Mouse (Mus musculus) heart, embryonic 15.5 days (tissue): ENCODE data around the gene Prg3. TPM values are rescaled to one million over a fixed set of nuclear protein-coding genes. Genes with fewer than 3 reads are reported as not detected.

Source experiments
- ATAC-seq: fragments of 200-750 bp; cut with Nextera tagmentation; replicated peaks from 2 replicates; pipeline ENCODE4 v1.8.0; 2017; ENCODE audit warnings: low read depth, moderate TSS enrichment; ENCODE audit not compliant: insufficient number of reproducible peaks, insufficient read depth, low FRiP score
- H3K27ac ChIP-seq: fragments of 300-500 bp; sonication (generic); 2 replicates; pipeline ENCODE4 v1.5.1; 2015; ENCODE audit warnings: mild to moderate bottlenecking, inconsistent platforms
- H3K27me3 ChIP-seq: fragments of 300-500 bp; sonication (generic); 2 replicates; pipeline ENCODE4 v1.6.1; 2015; ENCODE audit warnings: inconsistent platforms
- H3K36me3 ChIP-seq: fragments of 300-500 bp; sonication (generic); 2 replicates; pipeline ENCODE4 v1.6.1; 2015; ENCODE audit warnings: mild to moderate bottlenecking, inconsistent platforms
- H3K4me1 ChIP-seq: fragments of 300-500 bp; sonication (generic); replicated peaks from 2 replicates; pipeline ENCODE4 v1.6.1; 2015; ENCODE audit warnings: inconsistent platforms
- H3K4me2 ChIP-seq: fragments of 300-500 bp; sonication (generic); 2 replicates; pipeline ENCODE4 v1.6.1; 2015; ENCODE audit warnings: inconsistent platforms, mild to moderate bottlenecking, moderate library complexity
- H3K4me3 ChIP-seq: fragments of 300-500 bp; sonication (generic); 2 replicates; pipeline ENCODE4 v1.5.1; 2015; ENCODE audit warnings: mild to moderate bottlenecking, inconsistent platforms
- H3K9ac ChIP-seq: fragments of 300-500 bp; sonication (generic); 2 replicates; pipeline ENCODE4 v1.6.1; 2015; ENCODE audit warnings: mild to moderate bottlenecking, inconsistent platforms
- H3K9me3 ChIP-seq: fragments of 300-500 bp; sonication (generic); replicated peaks from 2 replicates; pipeline ENCODE4 v1.6.1; 2016; ENCODE audit warnings: inconsistent platforms
- WGBS: fragments of 180-500 bp; shearing (Covaris S2); methylation state at CpG from one replicate; pipeline ENCODE4 v1.1.7; 2015; ENCODE audit warnings: mixed read lengths; 5-methylcytosine and 5-hydroxymethylcytosine counted together
- polyA plus RNA-seq: library from polyadenylated mRNA; unstranded; fragments of >200 nt; fragmentation: Nextera tagmentation; extraction: Ambion mirVana; gene quantifications from 2 replicates; pipeline ENCODE4 v1.2.1, GENCODE M21; 2015

Gene Prg3
- polyA plus RNA-seq = not detected in 2 replicates

DNA sequence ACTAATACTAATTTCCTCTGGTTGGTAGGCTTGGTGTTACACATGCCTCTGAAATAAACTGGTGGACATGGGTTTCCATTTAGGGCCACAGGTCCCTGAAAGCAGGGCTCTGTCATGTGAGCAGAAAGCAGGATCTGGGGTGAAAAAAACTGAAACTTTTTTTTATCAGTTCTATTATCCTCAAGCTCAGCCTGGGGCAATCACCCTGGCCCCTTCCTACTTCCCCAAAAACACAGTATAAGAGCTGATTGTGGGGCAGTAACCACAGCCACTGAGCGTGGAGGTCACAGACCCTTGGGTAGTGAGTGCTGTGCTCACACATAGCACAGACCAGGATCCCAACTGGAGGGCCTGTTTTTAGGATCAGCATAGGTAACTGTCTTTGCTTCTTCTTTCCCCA, at the start of gene Prg3:
Gene Prg3, plus strand, starts transcription at position 286 of the 400 bp plus-strand sequence.
- no peak within 1 kb of the TSS for H3K4me3 ChIP-seq
- ATAC-seq = no peak
- WGBS = 70% methylated on average over 1 of the region's 1 CpGs

DNA sequence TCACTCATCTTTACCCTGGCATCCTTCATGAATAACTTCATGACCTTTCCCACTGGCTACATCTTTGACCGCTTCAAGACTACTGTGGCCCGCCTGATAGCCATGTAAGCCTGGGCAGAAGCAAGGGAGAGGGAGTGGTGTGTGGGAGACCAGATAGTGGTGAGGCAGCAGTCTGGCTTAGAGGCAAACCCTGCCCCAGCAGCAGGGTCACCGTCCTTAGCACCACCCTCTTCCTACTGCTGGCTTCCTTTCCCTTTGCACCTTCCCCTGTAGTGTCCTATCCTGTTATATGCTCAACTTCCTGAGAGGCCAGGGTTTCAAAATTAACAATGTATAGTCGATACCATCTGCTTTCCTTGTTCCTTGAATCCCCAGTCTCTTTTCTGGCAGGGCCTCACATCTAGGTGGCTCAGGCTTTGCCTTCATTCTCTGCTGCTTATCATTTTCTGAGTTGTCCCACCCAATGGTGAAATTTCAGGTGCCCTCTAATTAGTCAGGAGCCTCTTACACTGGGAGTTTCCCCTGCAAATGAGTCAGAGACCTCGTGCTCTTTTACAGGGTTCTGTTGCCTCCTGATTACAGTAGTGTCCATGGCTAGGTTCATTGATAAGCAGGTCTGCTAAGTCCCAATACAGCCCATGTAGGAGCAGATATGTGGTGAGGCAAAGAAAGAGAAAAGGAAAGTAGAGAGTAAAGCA, 49.6 kb upstream of the Prg3 start:
- no peak for ATAC-seq
- Histone ChIP-seq H3K27me3 (no peaks in the 10 kb centered on the region), H3K27ac (peak overlapping the region; percentile 83), H3K4me3 (peak overlapping the region; percentile 60), H3K4me2 (peak overlapping the region; percentile 73), H3K36me3 (no peaks in the 10 kb centered on the region), H3K9ac (peak overlapping the region; percentile 70; the same call in 1 of the 2 replicates), H3K4me1 (peaks cover 18% of the 10 kb centered on the region), H3K9me3 (no peaks in the 10 kb centered on the region)
- 43% methylated on average over 5 of the region's 5 CpGs for WGBS

More for the DNA sequence above, at the start of gene Prg3:
- H3K27ac ChIP-seq = no peak within 1 kb of the TSS
- H3K9me3 ChIP-seq = no peaks in the 10 kb centered on the region
- H3K4me2 ChIP-seq = no peak within 1 kb of the TSS
- H3K9ac ChIP-seq = no peak within 1 kb of the TSS
- no peaks in the 10 kb centered on the region for H3K4me1 ChIP-seq
- no peaks in the 10 kb centered on the region for H3K27me3 ChIP-seq
- H3K36me3 ChIP-seq = no peaks in the 10 kb centered on the region

DNA sequence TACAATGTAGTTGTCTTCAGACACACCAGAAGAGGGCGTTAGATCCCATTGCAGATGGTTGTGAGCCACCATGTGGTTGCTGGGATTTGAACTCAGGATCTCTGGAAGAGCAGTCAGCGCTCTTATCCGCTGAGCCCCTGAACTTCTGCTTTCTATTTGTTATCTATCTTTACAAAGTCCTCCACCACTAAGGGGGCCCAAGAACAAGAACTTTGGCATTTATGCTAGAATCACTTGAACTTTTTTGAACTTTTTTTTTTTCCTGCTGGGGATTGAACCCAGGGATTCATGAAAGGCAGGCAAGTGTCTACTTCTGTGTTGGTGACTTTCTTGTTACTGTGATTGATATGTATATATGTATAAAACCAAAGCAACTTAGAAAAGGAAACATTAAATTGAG, 48.7 kb upstream of the Prg3 start:
- WGBS = 84% methylated on average over 3 of the region's 3 CpGs
- Histone ChIP-seq H3K4me2 (no peak overlapping the region), H3K4me3 (no peak overlapping the region)

DNA sequence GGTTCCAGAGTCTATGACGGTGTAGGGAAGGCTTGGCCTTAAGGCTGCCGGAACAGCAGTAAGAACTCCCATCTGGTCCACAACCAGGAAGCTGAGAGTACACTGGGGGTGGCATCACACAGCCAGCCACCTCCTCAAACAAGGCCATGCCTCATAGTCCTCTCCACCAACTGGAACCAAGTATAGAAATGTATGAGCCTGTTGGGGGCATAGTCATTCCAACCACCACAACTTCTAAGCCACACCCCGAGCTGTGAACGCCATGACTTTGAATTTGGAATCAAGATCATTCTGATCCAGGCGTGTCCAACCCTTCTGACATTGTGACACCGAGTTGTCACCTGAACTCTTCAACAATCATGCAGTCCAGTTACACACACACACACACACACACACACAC, 48.3 kb upstream of the Prg3 start:
- WGBS = 93% methylated on average over 6 of the region's 6 CpGs
- ATAC-seq = no peak
- Histone ChIP-seq H3K36me3 (no peaks in the 10 kb centered on the region), H3K4me1 (peaks cover 18% of the 10 kb centered on the region), H3K27ac (no peak overlapping the region), H3K9ac (no peak overlapping the region), H3K4me2 (no peak overlapping the region), H3K4me3 (no peak overlapping the region), H3K27me3 (no peaks in the 10 kb centered on the region), H3K9me3 (no peaks in the 10 kb centered on the region)

More for the DNA sequence above, 48.7 kb upstream of the Prg3 start:
- H3K27me3 ChIP-seq = no peaks in the 10 kb centered on the region
- H3K9me3 ChIP-seq = no peaks in the 10 kb centered on the region
- H3K4me1 ChIP-seq = peaks cover 18% of the 10 kb centered on the region
- no peaks in the 10 kb centered on the region for H3K36me3 ChIP-seq
- no peak for ATAC-seq
- no peak overlapping the region for H3K27ac ChIP-seq
- no peak overlapping the region for H3K9ac ChIP-seq

DNA sequence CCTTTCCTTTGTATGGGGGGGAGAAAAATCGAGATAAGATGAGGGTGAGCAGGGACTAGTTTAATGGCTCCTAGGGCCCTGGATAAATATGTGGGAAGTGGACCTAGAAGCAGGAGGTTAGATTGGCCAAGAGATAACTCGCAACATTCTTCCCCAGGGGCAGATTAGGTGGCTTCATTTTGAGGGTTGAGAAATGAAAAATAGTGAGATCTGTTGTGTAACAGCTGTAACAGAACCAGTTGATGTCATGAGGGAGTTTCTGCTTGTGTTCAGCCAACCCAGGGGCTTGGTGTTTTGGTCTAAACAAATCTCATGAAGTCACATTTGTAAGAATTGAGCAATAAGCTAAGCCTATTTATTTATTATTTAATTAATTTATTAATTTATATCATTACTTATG, 46.7 kb upstream of the Prg3 start:
- no peak overlapping the region for H3K9ac ChIP-seq
- no peaks in the 10 kb centered on the region for H3K27me3 ChIP-seq
- H3K4me3 ChIP-seq = no peak overlapping the region
- H3K9me3 ChIP-seq = no peaks in the 10 kb centered on the region
- H3K4me1 ChIP-seq = peaks cover 18% of the 10 kb centered on the region
- H3K4me2 ChIP-seq = no peak overlapping the region
- peaks cover 3% of the 10 kb centered on the region; the same call in 1 of the 2 replicates for H3K36me3 ChIP-seq
- ATAC-seq = no peak
- 56% methylated on average over 2 of the region's 2 CpGs for WGBS
- no peak overlapping the region for H3K27ac ChIP-seq

DNA sequence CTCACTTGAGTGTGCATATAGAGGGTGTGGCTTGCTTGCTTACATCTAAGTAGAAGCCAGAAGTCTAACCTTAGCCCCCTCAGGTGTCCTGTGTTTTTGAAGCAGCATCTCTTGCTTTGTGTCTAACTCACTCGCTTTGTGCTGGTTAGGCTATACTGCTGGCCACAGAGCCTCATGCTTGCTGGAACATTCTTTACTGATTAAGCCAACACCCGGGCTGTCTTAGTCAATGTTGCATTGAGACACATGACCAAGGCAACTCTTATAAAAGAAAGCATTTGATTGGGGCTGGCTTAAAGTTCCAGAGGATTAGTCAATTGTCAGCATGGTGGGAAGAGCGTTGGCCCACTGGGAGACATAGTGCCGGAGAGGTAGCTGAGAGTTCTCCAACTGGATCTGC, 46.2 kb upstream of the Prg3 start:
- Histone ChIP-seq H3K27me3 (no peaks in the 10 kb centered on the region), H3K27ac (no peak overlapping the region), H3K9ac (no peak overlapping the region), H3K4me3 (no peak overlapping the region), H3K9me3 (no peaks in the 10 kb centered on the region), H3K4me2 (no peak overlapping the region), H3K36me3 (peaks cover 6% of the 10 kb centered on the region; the same call in 1 of the 2 replicates), H3K4me1 (peaks cover 18% of the 10 kb centered on the region)
- 85% methylated on average over 4 of the region's 4 CpGs for WGBS
- ATAC-seq = no peak

DNA sequence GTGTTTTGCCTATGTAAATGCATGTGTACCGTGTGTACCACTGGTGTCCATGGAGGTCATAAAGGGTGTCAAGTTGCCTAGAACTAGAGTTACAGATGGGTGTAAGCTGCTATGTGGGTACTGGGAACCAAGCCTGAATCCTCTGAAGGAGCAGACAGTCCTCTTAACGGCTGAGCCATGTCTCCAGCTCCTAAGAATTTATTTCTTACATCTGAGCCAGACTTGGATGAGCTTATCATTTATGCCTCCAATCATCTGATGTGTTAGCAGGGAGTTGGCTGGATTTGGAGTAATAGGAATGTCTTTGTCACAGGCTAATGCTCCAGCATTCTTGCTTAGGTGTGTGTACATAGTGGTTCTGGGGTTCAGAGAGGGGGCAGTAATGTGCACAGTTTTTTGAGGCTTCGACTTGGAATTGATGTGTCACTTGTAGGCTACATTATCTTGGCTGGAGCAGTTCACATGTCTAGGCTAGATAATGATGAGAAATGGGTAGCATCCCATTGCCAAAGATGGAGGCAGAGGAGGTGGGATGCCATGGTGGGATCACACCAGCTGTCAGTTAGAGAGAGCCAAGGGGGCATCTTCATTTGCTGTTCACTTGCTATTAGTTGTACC, 40.8 kb upstream of the Prg3 start:
- no peak overlapping the region for H3K4me3 ChIP-seq
- H3K27me3 ChIP-seq = no peaks in the 10 kb centered on the region
- H3K4me1 ChIP-seq = no peaks in the 10 kb centered on the region
- H3K9me3 ChIP-seq = no peaks in the 10 kb centered on the region
- 75% methylated on average over 3 of the region's 3 CpGs for WGBS
- H3K36me3 ChIP-seq = peaks cover 36% of the 10 kb centered on the region
- no peak for ATAC-seq
- H3K27ac ChIP-seq = no peak overlapping the region
- H3K4me2 ChIP-seq = no peak overlapping the region
- H3K9ac ChIP-seq = no peak overlapping the region

DNA sequence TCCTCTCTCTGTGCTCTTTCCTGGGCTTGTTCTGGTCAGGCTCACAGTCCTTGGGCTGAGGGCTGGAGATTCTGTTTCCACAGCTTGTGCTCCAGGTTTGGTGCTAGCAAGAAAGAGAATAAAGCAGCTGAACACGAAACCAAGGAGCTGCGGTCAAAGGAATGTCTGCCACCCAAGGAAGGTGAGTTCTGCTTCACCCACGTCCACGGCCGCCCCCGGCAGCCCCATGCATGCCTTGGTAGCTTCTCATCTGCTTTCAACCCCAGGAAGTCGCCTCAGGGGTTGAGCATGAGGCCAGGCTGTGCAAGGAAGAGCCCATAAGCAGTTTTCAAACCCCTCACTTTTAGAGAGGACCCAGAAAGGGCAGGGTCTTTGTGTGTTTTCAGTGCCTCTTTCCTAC, 39.8 kb upstream of the Prg3 start:
- Histone ChIP-seq H3K4me1 (no peaks in the 10 kb centered on the region), H3K4me3 (no peak overlapping the region), H3K9ac (no peak overlapping the region), H3K27me3 (no peaks in the 10 kb centered on the region), H3K9me3 (no peaks in the 10 kb centered on the region), H3K27ac (no peak overlapping the region), H3K4me2 (no peak overlapping the region), H3K36me3 (peaks cover 36% of the 10 kb centered on the region)
- WGBS = 92% methylated on average over 7 of the region's 7 CpGs
- ATAC-seq = no peak

DNA sequence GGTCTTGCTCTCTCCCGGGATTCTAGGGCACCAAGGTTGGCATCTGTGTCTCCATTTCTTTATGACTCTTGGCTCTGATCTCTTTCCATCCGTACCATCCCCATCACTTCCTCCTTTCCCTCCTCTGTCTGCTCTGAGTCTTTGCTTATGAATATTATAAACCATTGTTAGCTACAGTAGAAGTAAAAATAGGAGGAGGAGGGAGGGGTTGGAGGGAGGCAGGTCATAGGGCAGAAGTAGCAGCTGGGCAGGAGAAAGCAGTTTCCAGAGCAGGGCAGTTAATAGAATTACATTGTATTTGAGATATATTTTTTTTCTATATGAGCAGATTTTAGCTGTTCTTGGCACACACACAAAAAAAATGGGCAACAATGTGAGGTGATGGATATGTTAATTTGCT, 39.3 kb upstream of the Prg3 start:
- ATAC-seq = no peak
- H3K4me3 ChIP-seq = no peak overlapping the region

DNA sequence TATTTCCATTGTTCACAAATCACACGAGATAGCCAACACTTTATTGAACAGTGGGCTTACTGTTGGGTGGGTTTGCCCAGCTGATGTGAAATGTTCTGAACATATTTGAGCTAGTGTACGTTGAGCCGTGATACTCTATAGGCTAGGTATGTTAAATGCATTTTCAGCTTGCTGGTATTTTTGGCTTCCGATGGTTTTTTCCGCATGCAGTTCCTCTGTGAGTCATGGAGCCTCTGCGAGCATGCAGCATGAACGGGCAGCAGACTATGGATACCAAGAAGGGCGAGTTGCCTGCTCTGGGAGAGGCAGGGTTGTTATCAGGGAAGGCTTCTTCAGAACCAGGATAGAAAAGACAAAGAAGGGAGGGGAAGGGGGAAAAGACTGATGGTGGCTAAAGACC, 37.0 kb upstream of the Prg3 start:
- Histone ChIP-seq H3K4me3 (no peak overlapping the region), H3K36me3 (peaks cover 41% of the 10 kb centered on the region), H3K4me2 (no peak overlapping the region), H3K9ac (no peak overlapping the region), H3K4me1 (no peaks in the 10 kb centered on the region), H3K27me3 (no peaks in the 10 kb centered on the region), H3K9me3 (no peaks in the 10 kb centered on the region), H3K27ac (no peak overlapping the region)
- no peak for ATAC-seq
- WGBS = 73% methylated on average over 8 of the region's 8 CpGs

More for the DNA sequence above, 39.3 kb upstream of the Prg3 start:
- Histone ChIP-seq H3K9me3 (no peaks in the 10 kb centered on the region), H3K4me1 (no peaks in the 10 kb centered on the region), H3K27me3 (no peaks in the 10 kb centered on the region), H3K9ac (no peak overlapping the region), H3K36me3 (peaks cover 36% of the 10 kb centered on the region), H3K4me2 (no peak overlapping the region), H3K27ac (no peak overlapping the region)
- WGBS = 75% methylated on average over 2 of the region's 2 CpGs

DNA sequence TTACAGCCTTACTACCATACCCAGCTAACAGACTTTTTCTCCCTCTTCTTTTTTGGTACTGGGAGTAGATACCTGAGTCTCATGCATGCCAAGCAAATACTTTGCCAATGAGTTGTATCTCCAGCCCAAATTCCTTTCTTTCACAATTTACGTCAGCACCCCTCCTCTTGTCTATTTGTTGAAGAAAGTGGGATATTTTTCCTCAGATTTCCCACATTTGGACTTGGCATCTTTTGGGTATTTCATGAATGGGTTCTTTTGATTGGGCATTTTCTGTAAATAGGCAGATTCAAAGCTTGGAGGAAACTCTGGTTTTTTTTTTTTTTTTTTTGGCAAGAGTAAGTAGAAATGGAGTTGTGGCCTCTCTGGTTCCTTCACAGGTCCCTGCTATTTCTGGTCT, 35.8 kb upstream of the Prg3 start:
- Histone ChIP-seq H3K4me2 (no peak overlapping the region), H3K36me3 (peaks cover 41% of the 10 kb centered on the region), H3K9ac (no peak overlapping the region), H3K27me3 (no peaks in the 10 kb centered on the region), H3K27ac (no peak overlapping the region), H3K4me1 (no peaks in the 10 kb centered on the region), H3K9me3 (no peaks in the 10 kb centered on the region), H3K4me3 (no peak overlapping the region)
- no peak for ATAC-seq
- WGBS = 81% methylated on average over 1 of the region's 1 CpGs

DNA sequence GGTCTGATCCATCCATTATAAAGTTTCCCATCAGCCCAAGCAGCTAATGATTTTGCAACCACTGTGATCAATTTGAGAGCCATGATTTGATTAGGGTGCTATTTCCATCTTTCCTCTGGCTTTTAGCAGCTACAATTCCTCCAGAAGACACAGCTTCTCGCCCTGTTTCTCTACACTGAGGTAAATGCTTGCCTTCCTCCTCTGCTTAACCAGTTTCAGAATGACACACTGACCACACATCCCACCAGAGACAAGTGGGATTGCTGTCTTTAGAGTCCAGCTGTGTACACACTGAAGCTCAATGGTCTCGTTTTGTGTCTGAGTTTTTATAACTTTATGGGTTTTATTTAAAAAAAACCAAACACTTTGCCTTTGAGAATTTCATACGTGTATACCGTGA, 35.3 kb upstream of the Prg3 start:
- Histone ChIP-seq H3K4me3 (no peak overlapping the region), H3K9ac (no peak overlapping the region), H3K27me3 (no peaks in the 10 kb centered on the region), H3K9me3 (no peaks in the 10 kb centered on the region), H3K4me1 (no peaks in the 10 kb centered on the region), H3K27ac (no peak overlapping the region), H3K36me3 (peaks cover 41% of the 10 kb centered on the region), H3K4me2 (no peak overlapping the region)
- no peak for ATAC-seq
- WGBS = 76% methylated on average over 4 of the region's 4 CpGs
